Mouse (Mus musculus) thymus, postnatal 36 days (tissue): ENCODE data around the gene Disp3.

ENCODE experiments used
- DNase-seq, 2 experiments: peaks; one replicate each; pipeline ENCODE4 v3.0.0; 2022; ENCODE audit warnings: mixed read lengths in 2 of 2

Gene Disp3

GRCm38 (mm10) chr4:148214460-148215136, 73.2 kb downstream of the Disp3 start:
- DNase-seq, result no peak

GRCm38 (mm10) chr4:148204873-148205232, 82.9 kb downstream of the Disp3 start:
- no peak for DNase-seq

- no peak for DNase-seq
These were observed 83.5 kb downstream of the Disp3 start for GRCm38 (mm10) chr4:148204061-148204872.

- no peak for DNase-seq
These were observed 84.2 kb downstream of the Disp3 start for GRCm38 (mm10) chr4:148203557-148203956.

- DNase-seq, result no peak
These were observed 89.0 kb downstream of the Disp3 start for GRCm38 (mm10) chr4:148198721-148199120.

GRCm38 (mm10) chr4:148194400-148194799, 93.4 kb downstream of the Disp3 start:
- no peak for DNase-seq

- DNase-seq, result no peak
These were observed 95.0 kb downstream of the Disp3 start for GRCm38 (mm10) chr4:148192707-148193245.
